Mouse (Mus musculus) kidney, postnatal 4 days (tissue): ENCODE results near the gene 4933407L21Rik.
A peak's percentile ranks its signal among the peaks of the same experiment; 100 is the strongest.
"Not testable (repeated sequence)": the region's sequence is repeated elsewhere in the genome, so short reads cannot be mapped to it uniquely, and the experiment has no call there.

Experiments used
- DNase-seq, 2 experiments: peaks; one replicate each; pipeline ENCODE4 v3.0.0; 2021; ENCODE audit warnings: mixed read lengths in 2 of 2

The 4933407L21Rik gene

DNA sequence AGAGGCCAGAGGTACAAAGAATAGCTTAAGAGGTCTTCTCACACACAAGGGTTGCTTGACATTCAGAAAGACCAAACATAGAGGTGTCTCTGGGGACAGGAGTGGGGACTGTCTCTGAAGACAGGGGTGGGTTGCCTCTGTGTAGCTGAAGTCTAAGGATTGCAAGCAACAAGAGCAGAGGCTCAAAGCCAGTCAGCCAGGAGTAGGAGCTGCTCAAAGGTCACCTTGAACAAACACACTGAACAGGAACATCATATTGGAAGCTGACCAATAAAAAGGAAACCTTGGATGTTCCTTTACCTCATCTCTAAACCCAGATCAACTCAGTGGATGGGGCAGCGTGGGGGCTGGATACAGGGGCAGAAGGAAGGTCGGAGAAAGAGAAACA is 31.6 kb downstream of the 4933407L21Rik start:
- no peak for DNase-seq

- DNase-seq, result no peak
Observed at GRCm38 (mm10) chr1:85960873-85961272, 32.6 kb downstream of the 4933407L21Rik start, which contains the start of gene Gpr55. Gene Gpr55 (minus strand): TSS chr1:85961007.

- no peak for DNase-seq
Observed at GRCm38 (mm10) chr1:85962081-85962480, 33.8 kb downstream of the 4933407L21Rik start.

- no peak for DNase-seq
Observed at GRCm38 (mm10) chr1:85965856-85966255, 37.6 kb downstream of the 4933407L21Rik start.

- no peak for DNase-seq
Observed at GRCm38 (mm10) chr1:85969081-85969480, 40.8 kb downstream of the 4933407L21Rik start.

GRCm38 (mm10) chr1:85969519-85969918 is 41.2 kb downstream of the 4933407L21Rik start:
- DNase-seq, result no peak

GRCm38 (mm10) chr1:85971070-85971469 is 42.8 kb downstream of the 4933407L21Rik start:
- DNase-seq, result no peak

DNA sequence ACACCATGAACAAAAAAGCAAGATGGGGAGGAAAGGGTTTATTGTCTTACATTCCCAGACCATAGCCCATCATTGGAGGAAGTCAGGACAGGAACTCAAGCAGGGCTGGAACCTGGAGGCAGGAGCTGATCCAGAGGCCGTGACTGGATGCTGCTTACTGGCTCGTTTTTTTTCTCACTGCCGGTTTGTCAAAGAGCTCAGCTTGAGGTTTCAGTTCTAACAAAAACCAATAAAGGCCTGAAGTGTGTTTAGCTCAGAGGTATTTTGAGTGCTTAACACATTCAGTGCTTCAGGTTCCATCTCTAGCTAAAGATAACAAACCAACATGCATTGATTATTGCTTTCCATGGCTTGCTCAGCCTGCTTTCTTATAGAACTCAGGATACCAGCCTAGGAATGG is 44.1 kb downstream of the 4933407L21Rik start:
- DNase-seq, result no peak

GRCm38 (mm10) chr1:85973468-85973877 is 45.2 kb downstream of the 4933407L21Rik start:
- no peak for DNase-seq

- DNase-seq, result no peak
Observed at GRCm38 (mm10) chr1:85977709-85978108, 49.4 kb downstream of the 4933407L21Rik start.

DNA sequence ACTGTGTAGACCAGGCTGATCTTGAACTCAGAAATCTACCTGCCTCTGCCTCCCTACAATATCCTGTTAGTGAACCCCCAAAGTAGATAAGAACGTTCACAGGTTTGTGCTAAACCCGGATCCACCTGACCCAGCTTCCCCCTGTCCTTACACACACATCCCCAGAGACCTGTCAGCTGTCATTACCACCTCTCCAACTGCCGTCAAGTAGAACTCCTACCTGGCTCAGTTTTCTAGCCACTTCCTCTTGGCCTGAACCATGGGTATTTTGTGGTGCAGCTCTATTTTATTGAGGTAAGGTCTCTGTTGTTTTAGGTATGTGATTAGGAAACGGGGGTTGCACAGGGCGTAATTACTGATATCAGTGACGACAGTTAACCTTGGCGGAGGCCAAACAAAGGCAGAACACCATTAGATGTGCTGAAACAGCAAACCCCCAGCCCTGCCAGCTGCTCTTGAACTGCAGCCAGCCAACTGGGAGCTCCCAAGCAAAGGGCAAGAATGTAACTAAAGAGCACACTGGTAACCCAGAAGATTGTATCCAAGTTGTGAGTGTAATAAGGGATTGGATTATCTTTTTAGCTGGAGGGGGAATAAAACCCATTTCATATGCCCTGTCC is 53.6 kb downstream of the 4933407L21Rik start:
- DNase-seq, result peak; percentile 14 to 23

- no peak for DNase-seq
Observed at GRCm38 (mm10) chr1:85985784-85986183, 57.5 kb downstream of the 4933407L21Rik start.

- DNase-seq, result no peak
Observed at GRCm38 (mm10) chr1:85988351-85988750, 60.1 kb downstream of the 4933407L21Rik start.

- not testable (repeated sequence) for DNase-seq
Observed at GRCm38 (mm10) chr1:85988882-85989281, 60.6 kb downstream of the 4933407L21Rik start.
